Mouse (Mus musculus) heart, postnatal 0 days (tissue): ENCODE measurements around the gene Pi4k2a.

Experiments
- CTCF ChIP-seq: IDR thresholded peaks from 2 replicates; pipeline ENCODE4 v1.5.1; 2016; ENCODE audit warnings: antibody characterized with exemption, control low read depth, low read depth
- EP300 ChIP-seq: IDR thresholded peaks from 2 replicates; pipeline ENCODE4 v1.6.1; 2016; ENCODE audit warnings: antibody characterized with exemption, low read depth

DNA sequence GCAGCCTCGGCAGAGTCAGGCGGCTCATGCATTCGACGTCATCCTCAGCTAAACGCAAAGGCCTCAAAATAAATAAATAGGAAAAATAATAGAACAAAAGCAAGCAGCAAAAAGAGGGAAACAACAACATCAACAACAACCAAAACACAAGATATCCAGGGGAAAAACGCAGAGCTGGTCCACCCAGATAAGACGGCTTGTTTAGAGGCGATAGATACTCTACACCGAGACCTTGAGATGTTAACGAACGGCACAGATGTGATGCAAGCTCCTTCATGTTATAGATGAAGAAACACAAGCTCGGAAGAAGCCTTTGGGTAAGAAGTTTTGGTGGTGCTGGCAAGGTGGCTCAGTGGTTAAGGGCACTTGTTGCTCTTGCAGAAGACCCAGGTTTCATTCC is 11.3 kb upstream of the Pi4k2a start:
- no peak for TF ChIP-seq CTCF
- no peak for TF ChIP-seq EP300
